Mouse (Mus musculus): ENCODE data around the gene Mex3b. TPM values are rescaled to one million over a fixed set of nuclear protein-coding genes. Genes with fewer than 3 reads are reported as not detected.

The Mex3b gene
- total RNA-seq, 1 experiment from 2014 or later, result 3.9 TPM

Other genes starting within 250 kb of the Mex3b start
- gene Saxo2, start 218.8 kb upstream of the Mex3b start, total RNA-seq (2021), result 1.7 and 2.9 TPM in 2 replicates
- 16.7 and 21.8 TPM in 2 replicates for gene Efl1, start 218.7 kb upstream of the Mex3b start, total RNA-seq (2021)